Comparison of ENCODE assay signal across 45 mouse cellular contexts in the genomic region with DNA sequence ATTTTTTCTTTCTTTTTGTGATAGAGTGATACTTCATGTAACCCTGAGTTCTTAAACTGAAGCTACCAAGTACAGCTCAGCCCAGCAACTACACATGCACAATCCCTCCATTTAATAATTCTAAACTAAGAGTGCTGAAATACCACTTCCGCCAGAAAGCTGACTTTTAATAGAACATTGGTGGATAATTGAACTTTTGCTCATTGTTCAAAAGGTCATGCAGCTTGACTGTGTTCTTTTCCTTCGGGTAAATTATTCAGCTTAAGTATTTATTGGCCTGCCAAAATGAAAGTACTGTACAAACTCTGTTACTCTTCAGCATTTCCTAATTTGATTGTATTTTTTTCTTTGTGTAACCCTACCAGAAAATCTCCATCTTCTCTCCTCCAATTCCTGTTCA. TPM values are rescaled to one million over a fixed set of nuclear protein-coding genes. Genes with fewer than 3 reads are reported as not detected.
"Had no signal": no experiment of that assay in that cellular context is flagged by ENCODE, and none has a peak within 500 bp of the region (broad histone marks: within the 10 kb centered on the region; RNA-seq: fewer than 3 reads in every experiment).

No protein-coding gene starts in this region.

- H3K9ac ChIP-seq: limb, embryonic 12.5 days; limb, embryonic 13.5 days; limb, embryonic 15.5 days; liver, embryonic 13.5 days; liver, embryonic 14.5 days; liver, embryonic 15.5 days; liver, postnatal 0 days; lung, embryonic 14.5 days; lung, embryonic 15.5 days; midbrain, embryonic 12.5 days; midbrain, embryonic 15.5 days; neural tube, embryonic 12.5 days; neural tube, embryonic 13.5 days had no signal

- H3K27me3 ChIP-seq: limb, embryonic 12.5 days; limb, embryonic 13.5 days; limb, embryonic 15.5 days; liver, embryonic 13.5 days; liver, embryonic 15.5 days; lung, embryonic 15.5 days; megakaryocyte, embryonic 14.5 days; midbrain, embryonic 12.5 days; midbrain, embryonic 15.5 days; neural tube, embryonic 12.5 days; neural tube, embryonic 13.5 days had no signal

- H3K4me3 ChIP-seq: limb, embryonic 10.5 days; limb, embryonic 12.5 days; limb, embryonic 13.5 days; limb, embryonic 15.5 days; liver, embryonic 13.5 days; liver, embryonic 15.5 days; lung, embryonic 15.5 days; megakaryocyte, embryonic 14.5 days; midbrain, embryonic 10.5 days; midbrain, embryonic 12.5 days; midbrain, embryonic 15.5 days; myocyte; neural tube, embryonic 12.5 days; neural tube, embryonic 13.5 days had no signal

- H3K4me1 ChIP-seq: limb, embryonic 10.5 days; limb, embryonic 12.5 days; limb, embryonic 13.5 days; limb, embryonic 15.5 days; liver, embryonic 13.5 days; liver, embryonic 15.5 days; lung, embryonic 15.5 days; megakaryocyte, embryonic 14.5 days; midbrain, embryonic 10.5 days; midbrain, embryonic 12.5 days; midbrain, embryonic 15.5 days; neural tube, embryonic 12.5 days; neural tube, embryonic 13.5 days had no signal

- H3K27ac ChIP-seq: limb, embryonic 10.5 days; limb, embryonic 12.5 days; limb, embryonic 13.5 days; limb, embryonic 15.5 days; liver, embryonic 13.5 days; liver, embryonic 14.5 days; liver, embryonic 15.5 days; lung, embryonic 15.5 days; macrophage; midbrain, embryonic 10.5 days; midbrain, embryonic 12.5 days; midbrain, embryonic 15.5 days; neural tube, embryonic 12.5 days; neural tube, embryonic 13.5 days had no signal

- ATAC-seq: liver, postnatal 0 days; lung, postnatal 0 days; midbrain, embryonic 15.5 days; midbrain, embryonic 16.5 days had no signal

- H3K9me3 ChIP-seq: limb, embryonic 10.5 days; limb, embryonic 12.5 days; limb, embryonic 13.5 days; limb, embryonic 15.5 days; liver, embryonic 13.5 days; liver, embryonic 15.5 days; lung, embryonic 15.5 days; megakaryocyte, embryonic 14.5 days; midbrain, embryonic 10.5 days; midbrain, embryonic 12.5 days; midbrain, embryonic 15.5 days; neural tube, embryonic 12.5 days; neural tube, embryonic 13.5 days had no signal

- H3K36me3 ChIP-seq: limb, embryonic 10.5 days; limb, embryonic 12.5 days; limb, embryonic 13.5 days; limb, embryonic 15.5 days; liver, embryonic 13.5 days; liver, embryonic 15.5 days; lung, embryonic 15.5 days; midbrain, embryonic 10.5 days; midbrain, embryonic 12.5 days; midbrain, embryonic 15.5 days; neural tube, embryonic 12.5 days; neural tube, embryonic 13.5 days had no signal

- DNase-seq: left cerebral cortex, postnatal 4 days; liver; liver, embryonic 13.5 days; liver, postnatal 0 days; lung, adult 18-20 months; lung, adult 2 months; lung, embryonic 14.5 days; lung, postnatal 10 days; lung, postnatal 14 days; lung, postnatal 36 days; lung, postnatal 4 days; midbrain, embryonic 14.5 days had no signal

- H3K4me2 ChIP-seq: limb, embryonic 12.5 days; limb, embryonic 13.5 days; limb, embryonic 15.5 days; liver, embryonic 11.5 days; liver, embryonic 13.5 days; liver, embryonic 15.5 days; lung, embryonic 14.5 days; lung, embryonic 15.5 days; midbrain, embryonic 11.5 days; midbrain, embryonic 12.5 days; midbrain, embryonic 15.5 days; neural tube, embryonic 12.5 days; neural tube, embryonic 13.5 days had no signal

RNA-seq across cellular contexts. Expression of a gene that starts 10.4 kb away (rescaled TPM):
- total RNA-seq: left cerebral cortex, adult 8-10 months; left cerebral cortex, postnatal 10 days; left cerebral cortex, postnatal 14 days; left cerebral cortex, postnatal 25 days; left cerebral cortex, postnatal 36 days; left cerebral cortex, postnatal 4 days; megakaryocyte progenitor cell, adult 5-6 weeks; megakaryocyte, adult 5-6 weeks; megakaryocyte-erythroid progenitor cell, adult 5-6 weeks; midbrain, postnatal 0 days had no signal
- polyA plus RNA-seq: limb, embryonic 10.5 days; limb, embryonic 11.5 days; limb, embryonic 12.5 days; limb, embryonic 13.5 days; limb, embryonic 14.5 days; limb, embryonic 15.5 days; liver, embryonic 11.5 days; liver, embryonic 13.5 days; liver, embryonic 14.5 days; liver, embryonic 15.5 days; liver, embryonic 16.5 days; liver, postnatal 0 days; lung, adult 2 months; lung, embryonic 14.5 days; lung, embryonic 15.5 days; lung, embryonic 16.5 days; lung, postnatal 0 days; macrophage; midbrain, embryonic 10.5 days; midbrain, embryonic 11.5 days; midbrain, embryonic 12.5 days; midbrain, embryonic 14.5 days; midbrain, embryonic 15.5 days; midbrain, embryonic 16.5 days; midbrain, postnatal 0 days; myocyte; neural tube, embryonic 11.5 days; neural tube, embryonic 12.5 days; neural tube, embryonic 13.5 days had no signal
